ENCODE assay signal across 21 mouse cellular contexts in genomic region chr5:30276361-30276760, GRCm38 (mm10). TPM values are rescaled to one million over a fixed set of nuclear protein-coding genes. Genes with fewer than 3 reads are reported as not detected.
DNase-seq lines count a peak whose midpoint lies in the region; ATAC-seq lines count a peak whose summit lies in the region.
"Had no signal": no experiment of that assay in that cellular context is flagged by ENCODE, and none has a peak within 500 bp of the region (broad histone marks: within the 10 kb centered on the region; RNA-seq: fewer than 3 reads in every experiment).

No protein-coding gene starts in this region.

- no peak for ATAC-seq in activated CD4-positive, CD25-positive, alpha-beta regulatory T cell, adult 4 months
- ATAC-seq: CD4-positive, CD25-positive, alpha-beta regulatory T cell, adult 4 months; forebrain, embryonic 15.5 days; intestine, postnatal 0 days; liver, embryonic 12.5 days; liver, postnatal 0 days had no signal

- peak; percentile 34 for DNase-seq in cerebellum, adult 9-11 months
- no peak for DNase-seq in cerebellum, postnatal 4 days (ENCODE audit: low spot score in 2 of 2)
- DNase-seq in brain, adult 2 months (ENCODE audit: low read depth, low spot score), result peak; percentile 65
- DNase-seq in cerebellum, postnatal 25 days, result peak; percentile 29 to 64
- peak; percentile 45 to 47 for DNase-seq in thymus, postnatal 10 days (ENCODE audit: low spot score in 2 of 2)
- DNase-seq in adrenal gland, adult 2 months, result no peak
- DNase-seq: adrenal gland, adult 8-10 months; embryo, embryonic 11 days; heart, adult 2 months; heart, postnatal 10 days; kidney, adult 9 months; kidney, postnatal 10 days; liver, postnatal 0 days; lung, postnatal 4 days had no signal

RNA-seq across cellular contexts. Expression of gene Drc1, which starts 4.8 kb away (rescaled TPM):
- 10 to 100 TPM in 1 of 2 experiments, 1 to 10 TPM in 1; 8.1 to 13.2 TPM for polyA plus RNA-seq in activated CD4-positive, CD25-positive, alpha-beta regulatory T cell, adult 4 months (2017; shearing (Covaris generic))
- under 1 TPM; 0.49 to 0.59 TPM for total RNA-seq in adrenal gland, adult 2 months (2021)
- polyA plus RNA-seq in adrenal gland, adult 2 months (2012; rRNA removed), result 0.11 TPM in 1 of 2 replicates, not detected in the other
- total RNA-seq: gastrocnemius, adult 18-20 months; heart, adult 2 months; hematopoietic stem cell, adult 5-6 weeks had no signal

RNA-seq across cellular contexts. Expression of gene Selenoi, which starts 44.0 kb away (rescaled TPM):
- 10 to 100 TPM; 21.9 to 23.3 TPM for polyA plus RNA-seq in activated CD4-positive, CD25-positive, alpha-beta regulatory T cell, adult 4 months (2017; shearing (Covaris generic))
- total RNA-seq in adrenal gland, adult 2 months (2021), result 10 to 100 TPM; 21.8 to 25.6 TPM
- 27.0 and 53.8 TPM in 2 replicates for polyA plus RNA-seq in adrenal gland, adult 2 months (2012; rRNA removed)

Comparison
In these comparisons a context has a peak if more than half of its experiments do, and no peak if none do; other contexts are left out.
1. DNase-seq: peak in cerebellum, adult 9-11 months (single experiment), brain, adult 2 months (single experiment), cerebellum, postnatal 25 days (2 of 2) and thymus, postnatal 10 days (2 of 2); none in cerebellum, postnatal 4 days (0 of 2) and adrenal gland, adult 2 months (single experiment).